Mouse (Mus musculus) neural tube, embryonic 11.5 days (tissue): ENCODE results near the gene Ufm1. TPM values are rescaled to one million over a fixed set of nuclear protein-coding genes. Genes with fewer than 3 reads are reported as not detected.

ENCODE experiments used
- ATAC-seq: fragments of 200-750 bp; cut with Nextera tagmentation; 2 replicates; pipeline ENCODE4 v1.8.0; 2017; ENCODE audit warnings: moderate number of reproducible peaks, mild to moderate bottlenecking, moderate TSS enrichment, moderate library complexity; ENCODE audit not compliant: insufficient read depth, low FRiP score, low TSS enrichment
- DNase-seq: peaks from one replicate; pipeline ENCODE4 v3.0.0-alpha.2; 2015; ENCODE audit warnings: low spot score
- H3K27ac ChIP-seq: fragments of 300-500 bp; sonication (generic); 2 replicates; pipeline ENCODE4 v1.5.1; 2014; ENCODE audit warnings: low read depth, mild to moderate bottlenecking, low read length
- H3K27me3 ChIP-seq: fragments of 300-500 bp; sonication (generic); 2 replicates; pipeline ENCODE4 v1.6.1; 2014; ENCODE audit warnings: mild to moderate bottlenecking, low read length, mixed read lengths; ENCODE audit not compliant: control insufficient read depth, insufficient read depth
- H3K36me3 ChIP-seq: fragments of 300-500 bp; sonication (generic); 2 replicates; pipeline ENCODE4 v1.6.1; 2014; ENCODE audit warnings: mild to moderate bottlenecking, low read length, moderate library complexity, mixed read lengths; ENCODE audit not compliant: control insufficient read depth, insufficient read depth
- H3K4me1 ChIP-seq: fragments of 300-500 bp; sonication (generic); 2 replicates; pipeline ENCODE4 v1.6.1; 2014; ENCODE audit warnings: low read length, mixed read lengths; ENCODE audit not compliant: control insufficient read depth, insufficient read depth
- H3K4me2 ChIP-seq: fragments of 300-500 bp; sonication (generic); 2 replicates; pipeline ENCODE4 v1.6.1; 2014; ENCODE audit warnings: low read depth, mild to moderate bottlenecking, moderate library complexity
- H3K4me3 ChIP-seq: fragments of 300-500 bp; sonication (generic); 2 replicates; pipeline ENCODE4 v1.5.1; 2014; ENCODE audit warnings: low read depth, low read length
- H3K9ac ChIP-seq: fragments of 300-500 bp; sonication (generic); 2 replicates; pipeline ENCODE4 v1.6.1; 2014; ENCODE audit warnings: mild to moderate bottlenecking, low read length
- H3K9me3 ChIP-seq: fragments of 300-500 bp; sonication (generic); 2 replicates; pipeline ENCODE4 v1.6.1; 2016; ENCODE audit warnings: low read length; ENCODE audit not compliant: control insufficient read depth
- WGBS: fragments of 180-500 bp; shearing (Covaris S2); extraction: QIAGEN DNeasy Blood & Tissue Kit; methylation state at CpG from one replicate; pipeline ENCODE4 v1.1.7; 2014; 5-methylcytosine and 5-hydroxymethylcytosine counted together
- polyA plus RNA-seq: library from polyadenylated mRNA; unstranded; fragments of >200 nt; fragmentation: Nextera tagmentation; extraction: Ambion mirVana; gene quantifications from 2 replicates; pipeline ENCODE4 v1.2.1, GENCODE M21; 2014

Ufm1 gene
- 105 and 106 TPM in 2 replicates for polyA plus RNA-seq

DNA sequence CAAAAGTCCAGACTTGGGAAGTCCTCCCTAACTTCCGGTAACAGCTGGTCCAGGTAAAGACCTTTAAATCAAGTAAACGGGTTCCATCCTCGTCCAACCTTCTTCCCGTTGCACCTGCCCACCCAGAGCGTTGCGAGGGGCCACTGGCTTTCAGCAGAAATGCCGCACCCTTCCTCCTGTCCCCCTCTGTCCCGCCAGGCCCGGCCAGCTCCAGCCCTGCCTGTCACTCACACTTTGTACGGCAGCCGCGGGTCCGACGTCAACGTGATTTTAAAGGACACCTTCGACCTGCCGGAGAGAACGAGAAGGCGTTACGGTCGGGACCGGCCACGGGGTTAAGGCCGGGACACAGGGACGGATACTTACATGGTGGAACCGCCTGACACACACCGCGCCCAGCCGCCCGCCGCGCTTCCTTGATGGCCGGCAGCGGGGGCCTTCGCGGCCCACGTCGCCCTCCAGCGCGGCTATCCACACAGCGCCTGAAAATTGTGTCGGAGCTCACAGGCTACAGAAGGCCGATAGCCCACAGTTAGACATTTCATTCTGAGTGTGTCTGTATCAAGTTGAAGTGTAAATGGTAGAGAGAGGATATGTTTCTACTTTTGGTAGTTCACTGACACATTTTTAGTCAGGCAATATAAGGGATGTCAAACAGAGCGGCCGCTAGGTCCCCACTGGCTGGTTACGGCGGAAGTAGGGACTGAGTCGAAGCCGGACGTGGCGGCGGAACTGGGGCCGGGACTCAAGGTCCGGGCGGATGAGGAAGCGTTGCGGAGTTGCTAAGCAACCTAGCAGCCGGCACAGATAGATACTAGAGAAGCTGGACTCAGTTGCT is at the start of gene Ufm1:
TSS of gene Ufm1 (minus strand) at position 448 of the 838 bp plus-strand sequence.
- Histone ChIP-seq H3K36me3 (peaks cover 8% of the 10 kb centered on the region), H3K27me3 (no peaks in the 10 kb centered on the region), H3K4me1 (peaks cover 7% of the 10 kb centered on the region), H3K4me2 (peak within 1 kb of the TSS; percentile 84), H3K4me3 (peak within 1 kb of the TSS; percentile 96), H3K9me3 (no peaks in the 10 kb centered on the region), H3K27ac (no peak within 1 kb of the TSS), H3K9ac (peak within 1 kb of the TSS; percentile 76)
- DNase-seq (peak; percentile 95), ATAC-seq (peak; percentile 98)
- WGBS: under 1% methylated on average over 58 of the region's 58 CpGs

DNA sequence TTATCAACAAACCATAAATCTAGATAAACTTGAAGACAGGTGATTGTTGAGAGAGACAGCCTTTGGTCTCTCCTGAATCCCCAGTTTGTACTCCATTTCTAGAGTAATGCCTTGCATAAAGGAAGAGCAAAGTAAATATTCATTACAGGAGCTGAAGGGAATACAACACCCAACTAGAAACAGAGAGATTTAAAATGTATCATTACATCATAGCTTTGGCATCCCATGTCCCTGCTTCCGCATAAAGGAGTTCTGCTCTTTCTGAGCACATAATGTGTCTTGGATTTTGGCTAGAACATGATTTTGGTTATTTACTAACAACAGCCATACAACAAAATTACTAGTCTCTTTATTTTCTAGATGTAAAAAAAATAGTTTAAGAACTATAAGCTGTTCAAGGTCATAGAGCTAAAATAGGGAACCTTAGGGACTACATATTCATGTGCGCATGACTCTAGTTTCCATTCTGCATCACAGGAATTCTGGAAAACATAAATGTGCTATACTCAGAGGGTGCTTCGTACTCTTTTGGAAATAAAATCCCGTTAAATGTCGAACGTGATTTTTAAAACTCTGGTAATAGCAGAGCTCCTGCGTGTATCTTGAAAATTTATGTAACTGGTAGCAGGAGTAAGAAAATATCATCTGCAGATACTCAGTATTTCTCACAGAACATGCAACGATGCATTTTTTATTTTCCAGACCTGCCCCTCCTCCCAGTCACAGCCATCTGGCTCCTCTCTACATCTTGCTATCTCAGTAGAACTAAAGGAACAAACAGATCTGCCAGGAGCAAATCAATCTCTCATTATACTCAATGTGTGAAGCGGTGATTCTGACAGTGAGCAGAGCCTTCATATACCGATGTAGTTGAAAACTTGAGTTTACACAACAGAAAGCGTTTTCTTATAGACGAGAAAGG is 27.2 kb upstream of the Ufm1 start:
- H3K27ac ChIP-seq: no peak overlapping the region
- no peaks in the 10 kb centered on the region for H3K27me3 ChIP-seq
- no peak overlapping the region for H3K4me3 ChIP-seq
- no peak overlapping the region for H3K9ac ChIP-seq
- no peaks in the 10 kb centered on the region for H3K36me3 ChIP-seq
- DNase-seq: no peak
- no peak for ATAC-seq
- no peaks in the 10 kb centered on the region for H3K9me3 ChIP-seq
- H3K4me1 ChIP-seq: no peaks in the 10 kb centered on the region
- 88% methylated on average over 12 of the region's 12 CpGs for WGBS
- no peak overlapping the region for H3K4me2 ChIP-seq

DNA sequence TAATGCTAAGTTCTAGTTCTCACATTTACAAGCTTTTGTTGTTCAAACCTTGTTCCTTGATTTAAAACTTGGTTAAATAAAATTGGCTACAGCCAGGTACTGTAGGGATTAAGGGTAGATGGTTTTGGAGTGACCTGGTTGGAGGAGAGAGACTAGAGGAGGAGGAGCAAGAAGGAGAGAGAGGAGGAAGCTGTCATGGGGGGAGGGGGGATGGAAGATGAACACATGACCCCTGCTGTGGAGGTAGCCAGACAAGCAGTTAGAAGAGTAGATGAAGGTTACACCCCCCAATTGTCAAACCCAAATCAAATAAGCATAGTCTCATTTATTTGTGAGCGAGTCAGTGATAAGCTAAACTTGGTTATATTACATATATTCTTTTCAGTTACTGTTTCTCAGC is 8.0 kb upstream of the Ufm1 start:
- DNase-seq: no peak
- no peaks in the 10 kb centered on the region for H3K4me1 ChIP-seq
- H3K9me3 ChIP-seq: no peaks in the 10 kb centered on the region
- no peak overlapping the region for H3K4me3 ChIP-seq
- H3K4me2 ChIP-seq: no peak overlapping the region
- H3K27ac ChIP-seq: no peak overlapping the region
- no peak for ATAC-seq
- no peaks in the 10 kb centered on the region for H3K36me3 ChIP-seq
- 81% methylated on average over 1 of the region's 1 CpGs for WGBS
- no peak overlapping the region for H3K9ac ChIP-seq
- H3K27me3 ChIP-seq: no peaks in the 10 kb centered on the region

DNA sequence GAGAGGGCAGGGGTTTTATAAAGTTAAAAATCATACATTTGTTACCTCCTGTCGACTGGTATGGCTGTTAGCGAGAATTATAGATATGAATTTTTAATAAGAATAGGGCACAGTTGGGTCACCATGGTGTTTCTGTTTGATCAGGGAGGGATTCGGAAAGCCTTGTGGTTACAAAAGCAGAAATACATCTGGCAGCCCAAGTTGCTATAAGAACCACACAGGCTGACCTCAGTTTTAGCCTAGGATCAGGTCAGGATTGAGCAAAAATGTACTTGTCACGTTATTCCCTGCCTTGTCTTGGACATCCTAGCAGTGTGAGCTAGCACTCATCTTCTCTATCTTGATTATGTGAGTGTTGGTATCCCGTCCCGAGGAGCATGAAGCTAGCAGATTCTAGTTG is 6.9 kb upstream of the Ufm1 start:
- Histone ChIP-seq H3K9me3 (no peaks in the 10 kb centered on the region), H3K27ac (no peak overlapping the region), H3K27me3 (no peaks in the 10 kb centered on the region), H3K4me2 (no peak overlapping the region), H3K36me3 (no peaks in the 10 kb centered on the region), H3K4me1 (no peaks in the 10 kb centered on the region), H3K9ac (no peak overlapping the region), H3K4me3 (no peak overlapping the region)
- ATAC-seq (no peak), DNase-seq (no peak)
- 84% methylated on average over 6 of the region's 6 CpGs for WGBS

DNA sequence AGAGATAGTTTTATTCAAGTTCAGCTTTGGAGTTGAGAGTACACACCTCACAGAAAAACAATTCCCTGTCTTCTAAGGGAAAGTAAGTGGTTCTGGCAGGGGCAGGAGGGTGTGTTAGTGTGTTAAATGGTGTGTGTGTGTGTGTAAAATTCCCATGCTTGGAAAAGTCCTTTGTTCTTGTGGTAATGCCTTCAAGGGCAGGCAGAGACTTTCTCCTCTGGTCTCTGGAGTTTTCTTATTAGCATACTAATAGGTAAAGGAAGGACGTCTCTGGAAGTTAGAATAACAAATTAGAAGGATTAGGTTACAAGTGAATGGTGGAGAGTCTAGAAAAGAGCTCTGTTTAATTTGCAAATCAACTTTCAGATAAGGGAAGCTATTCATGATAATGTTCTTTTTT is 5.6 kb upstream of the Ufm1 start:
- 9% methylated on average over 1 of the region's 1 CpGs for WGBS

DNA sequence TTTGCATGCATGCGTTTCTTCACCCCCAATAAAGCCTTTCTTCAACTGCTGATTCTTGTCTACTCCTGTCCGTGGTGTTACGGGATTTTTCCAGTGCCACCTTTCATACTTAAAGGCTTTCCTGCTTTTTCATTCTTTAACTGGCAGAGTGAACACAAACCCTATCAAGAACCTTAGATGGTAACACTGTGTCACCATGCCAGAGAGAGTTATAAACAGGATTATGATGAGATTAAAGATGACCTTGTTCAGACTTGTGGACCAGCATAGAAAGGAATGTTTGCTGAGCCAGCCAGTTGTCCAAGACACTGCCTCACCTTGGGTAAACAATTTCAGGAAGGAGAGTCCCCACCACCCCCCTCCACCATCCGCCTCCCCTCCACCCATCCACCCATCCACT is 4.6 kb upstream of the Ufm1 start:
- no peaks in the 10 kb centered on the region for H3K36me3 ChIP-seq
- H3K27me3 ChIP-seq: no peaks in the 10 kb centered on the region
- no peak overlapping the region for H3K4me2 ChIP-seq
- WGBS: 91% methylated on average over 4 of the region's 4 CpGs
- no peak overlapping the region for H3K9ac ChIP-seq
- DNase-seq (no peak), ATAC-seq (no peak)
- H3K4me3 ChIP-seq: no peak overlapping the region
- H3K4me1 ChIP-seq: 0 out of 2 replicates have a peak, but pooled peaks cover 2% of the 10 kb centered on the region
- no peak overlapping the region for H3K27ac ChIP-seq
- no peaks in the 10 kb centered on the region for H3K9me3 ChIP-seq

More for the DNA sequence above, 5.6 kb upstream of the Ufm1 start:
- no peak overlapping the region for H3K27ac ChIP-seq
- no peak for DNase-seq
- H3K4me2 ChIP-seq: no peak overlapping the region
- no peak; the same call in 1 of the 2 replicates for ATAC-seq
- 0 out of 2 replicates have a peak, but pooled peaks cover 2% of the 10 kb centered on the region for H3K4me1 ChIP-seq
- no peaks in the 10 kb centered on the region for H3K27me3 ChIP-seq
- H3K9me3 ChIP-seq: no peaks in the 10 kb centered on the region
- H3K4me3 ChIP-seq: no peak overlapping the region
- no peaks in the 10 kb centered on the region for H3K36me3 ChIP-seq
- H3K9ac ChIP-seq: no peak overlapping the region

DNA sequence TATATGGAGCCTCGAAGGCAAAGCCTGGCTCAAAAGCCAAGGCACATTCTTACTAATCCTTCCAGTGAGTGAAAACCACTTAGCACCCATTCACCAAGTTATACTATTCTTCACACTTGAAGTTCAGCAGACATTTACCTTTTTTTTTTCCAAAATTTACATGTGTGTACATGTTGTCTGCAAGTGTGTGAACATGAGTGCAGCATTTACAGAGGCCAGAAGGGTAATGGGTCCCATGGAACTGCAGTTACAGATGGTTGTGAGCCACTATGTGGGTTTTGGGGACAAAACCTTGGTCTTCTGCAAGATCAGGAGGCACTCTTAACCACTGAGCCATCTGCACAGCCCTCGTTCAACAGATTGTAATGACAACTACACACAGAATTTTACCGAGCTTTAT is 8.8 kb downstream of the Ufm1 start:
- H3K36me3 ChIP-seq: peaks cover 6% of the 10 kb centered on the region; the same call in 1 of the 2 replicates
- no peaks in the 10 kb centered on the region for H3K9me3 ChIP-seq
- no peak overlapping the region for H3K27ac ChIP-seq
- no peaks in the 10 kb centered on the region for H3K27me3 ChIP-seq
- 83% methylated on average over 3 of the region's 3 CpGs for WGBS
- ATAC-seq (no peak), DNase-seq (no peak)
- no peaks in the 10 kb centered on the region for H3K4me1 ChIP-seq
- H3K9ac ChIP-seq: no peak overlapping the region
- no peak overlapping the region for H3K4me2 ChIP-seq
- H3K4me3 ChIP-seq: no peak overlapping the region

DNA sequence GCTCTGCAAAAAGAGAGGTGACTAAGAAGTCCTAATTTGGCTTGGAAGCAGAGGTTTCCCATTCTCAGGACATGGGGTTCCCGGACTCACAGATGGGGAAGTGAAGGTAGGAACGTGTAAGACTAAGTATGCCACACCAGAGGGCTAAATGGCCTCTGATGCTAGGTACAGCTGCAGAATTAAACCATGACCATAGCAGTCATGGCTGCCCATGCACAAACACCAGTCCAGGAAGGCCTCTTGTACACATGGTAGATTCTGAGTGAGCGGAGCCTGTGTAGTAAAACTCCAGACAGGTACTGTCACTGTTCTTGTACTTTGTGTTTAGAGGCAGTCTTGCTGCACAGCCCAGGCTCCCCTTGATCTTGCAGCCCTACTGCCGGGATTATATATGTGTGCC is 9.4 kb downstream of the Ufm1 start:
- H3K4me2 ChIP-seq: no peak overlapping the region
- ATAC-seq (no peak), DNase-seq (no peak)
- no peak overlapping the region for H3K4me3 ChIP-seq
- H3K9ac ChIP-seq: no peak overlapping the region
- no peak overlapping the region for H3K27ac ChIP-seq
- H3K27me3 ChIP-seq: no peaks in the 10 kb centered on the region
- H3K36me3 ChIP-seq: 0 out of 2 replicates have a peak, but pooled peaks cover 2% of the 10 kb centered on the region
- WGBS: 89% methylated on average over 4 of the region's 4 CpGs
- no peaks in the 10 kb centered on the region for H3K4me1 ChIP-seq
- no peaks in the 10 kb centered on the region for H3K9me3 ChIP-seq
